Mouse (Mus musculus): ENCODE data around the gene Tmem92.

The Tmem92 gene

DNA sequence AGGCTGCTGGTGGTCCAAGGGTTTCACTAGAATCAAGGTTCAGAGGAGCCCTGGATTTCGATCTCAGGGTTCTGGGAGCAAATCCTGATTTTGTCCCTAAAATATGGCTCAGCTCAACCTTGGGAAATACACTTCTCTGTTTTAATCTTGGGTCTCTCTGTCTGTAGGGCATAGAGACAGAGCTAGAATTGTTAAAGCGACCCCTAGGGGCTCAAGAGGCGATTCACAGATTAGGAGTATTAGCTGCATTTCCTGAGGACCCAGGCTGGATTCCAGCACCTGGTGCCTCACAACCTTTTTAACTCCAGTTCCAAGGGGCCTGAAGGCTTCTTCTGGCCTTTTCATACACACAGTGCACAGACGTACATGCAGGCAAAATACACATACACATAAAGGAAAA lies 52.9 kb downstream of the Tmem92 start:
- DNase-seq (ENCODE audit: low read depth, low spot score): no peak

DNA sequence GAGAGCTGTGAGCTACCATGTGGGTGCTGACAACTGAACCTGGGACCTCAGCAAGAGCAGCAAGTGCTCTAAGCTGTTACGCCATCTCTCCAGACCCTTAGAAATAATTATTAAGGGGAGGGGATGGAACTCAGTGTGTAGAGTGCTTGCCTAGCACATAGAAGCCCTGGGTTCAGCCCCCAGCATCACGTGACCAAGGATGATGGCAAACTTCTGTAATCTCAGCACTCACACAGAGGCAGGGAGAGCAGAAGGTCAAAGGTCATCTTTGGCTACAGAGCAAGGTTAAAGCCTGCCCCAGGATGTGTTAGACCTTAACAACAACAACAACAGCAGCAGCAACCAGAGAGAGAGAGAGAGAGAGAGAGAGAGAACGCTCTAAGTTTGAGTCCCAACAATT lies 54.0 kb downstream of the Tmem92 start:
- DNase-seq (ENCODE audit: low read depth, low spot score): no peak

DNA sequence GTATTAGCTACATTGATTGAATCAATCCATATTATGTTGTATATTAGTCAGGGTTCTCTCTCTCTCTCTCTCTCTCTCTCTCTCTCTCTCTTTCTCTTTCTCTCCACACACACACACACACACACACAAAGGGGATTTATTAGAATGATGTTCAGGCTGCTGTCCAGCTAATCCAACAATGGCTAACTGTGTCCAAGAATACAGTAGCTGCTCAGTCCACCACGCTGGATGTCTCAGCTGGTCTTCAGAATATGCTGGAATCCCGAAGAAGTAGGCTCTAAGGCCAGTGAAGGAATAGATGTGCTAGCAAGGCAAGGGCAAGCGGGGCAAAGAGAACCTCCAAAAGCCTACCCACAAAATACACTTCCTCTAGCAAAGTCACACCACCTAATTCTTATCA lies 55.2 kb downstream of the Tmem92 start:
- no peak for DNase-seq (ENCODE audit: low read depth, low spot score)

All from mesoderm, embryonic 11.5 days (tissue).